Comparison of ENCODE assay signal across 9 mouse cellular contexts in the genomic region with DNA sequence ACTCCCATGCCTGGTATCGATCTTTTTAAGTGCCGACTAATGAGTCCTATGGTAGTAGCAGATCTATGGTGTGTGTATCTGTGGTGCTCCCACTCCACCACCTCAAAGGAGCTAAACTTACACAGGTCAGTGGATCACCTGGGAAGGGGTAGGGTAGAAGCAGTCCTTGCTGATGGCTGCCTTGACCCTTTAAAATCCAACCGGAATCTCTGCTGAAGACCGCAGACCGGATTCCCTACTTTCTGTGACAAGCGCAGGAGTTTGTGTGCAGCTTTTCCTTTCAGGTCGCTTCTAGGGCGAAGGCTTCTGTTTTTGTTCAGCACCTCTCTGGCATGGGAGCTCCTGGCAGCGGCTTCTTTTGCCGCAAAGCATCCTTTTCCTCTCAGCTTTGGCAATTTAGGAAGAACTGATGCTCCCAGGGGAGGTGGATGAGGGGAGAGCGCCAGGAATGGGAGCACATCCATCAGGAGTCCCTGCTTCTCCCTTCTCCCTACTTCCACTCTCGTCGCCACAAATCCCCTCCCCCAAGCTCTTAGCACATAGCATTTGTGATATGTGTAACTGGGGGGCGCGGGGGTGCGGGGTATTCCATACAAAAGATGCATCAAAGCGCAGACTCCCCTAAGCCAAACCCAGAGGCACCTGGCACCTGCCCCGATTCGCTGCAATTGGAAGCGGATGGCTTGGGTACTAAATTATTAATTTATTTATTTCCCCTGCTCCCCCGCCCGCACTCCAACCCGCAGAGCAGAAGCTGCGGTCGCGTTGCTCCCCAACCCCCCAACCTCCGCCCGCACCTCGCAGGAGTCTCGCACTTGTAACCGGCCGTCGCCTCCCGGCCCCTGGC. TPM values are rescaled to one million over a fixed set of nuclear protein-coding genes. Genes with fewer than 3 reads are reported as not detected.
DNase-seq lines count a peak whose midpoint lies in the region; ATAC-seq lines count a peak whose summit lies in the region.
"Had no signal": no experiment of that assay in that cellular context is flagged by ENCODE, and none has a peak within 500 bp of the region (broad histone marks: within the 10 kb centered on the region; RNA-seq: fewer than 3 reads in every experiment).

No protein-coding gene starts in this region.

- intact Hi-C loops in left cerebral cortex, postnatal 10 days (cut with DNase I) = loop anchor here (5.0 to 10.0 kb wide), 2 partner anchors 1282 to 1290 kb away; no protein-coding TSS in a partner anchor

- H3K27me3 ChIP-seq in kidney, embryonic 14.5 days (ENCODE audit: control insufficient read depth, insufficient read depth, low read length) = peaks cover 30% of the 10 kb centered on the region

- peaks cover 10% of the 10 kb centered on the region; the same call in 1 of the 2 replicates for H3K4me1 ChIP-seq in kidney, embryonic 14.5 days (ENCODE audit: control insufficient read depth, insufficient read depth, low read length)

- H3K9me3 ChIP-seq in kidney, embryonic 14.5 days (ENCODE audit: control insufficient read depth, low read length) = no peaks in the 10 kb centered on the region

- DNase-seq in kidney, postnatal 25 days = no peak
- peak; percentile 89 for DNase-seq in cerebellum, postnatal 10 days
- DNase-seq in frontal cortex, postnatal 10 days (ENCODE audit: low spot score in 2 of 2) = peak; percentile 66 to 72
- peak; percentile 64 to 70 for DNase-seq in left cerebral cortex, postnatal 10 days (ENCODE audit: extremely low spot score in 1 of 2, low spot score in 2 of 2)
- DNase-seq in neural tube, embryonic 10.5 days (ENCODE audit: extremely low spot score, low spot score) = peak; percentile 57
- DNase-seq in spleen, adult 12 weeks (ENCODE audit: low spot score) = no peak

- H3K4me3 ChIP-seq in kidney, embryonic 14.5 days (ENCODE audit: low read length) = peak overlapping the region; percentile 66

- H3K36me3 ChIP-seq in kidney, embryonic 14.5 days (ENCODE audit: control insufficient read depth, insufficient read depth, low read length) = no peaks in the 10 kb centered on the region

- H3K9ac ChIP-seq in kidney, embryonic 14.5 days (ENCODE audit: low read depth, low read length) = peak overlapping the region; percentile 62; the same call in 1 of the 2 replicates

- ATAC-seq in kidney, embryonic 14.5 days (ENCODE audit: low FRiP score, low TSS enrichment) = peak; percentile 59
- no peak for ATAC-seq in inflammation-experienced regulatory T-cells, adult 6 months

- no peak overlapping the region for H3K27ac ChIP-seq in kidney, embryonic 14.5 days (ENCODE audit: low read depth, low read length)

- H3K4me2 ChIP-seq in kidney, embryonic 14.5 days (replicated peaks; ENCODE audit: low read depth, low read length) = peak overlapping the region; percentile 99

- WGBS in kidney, embryonic 14.5 days = 4% methylated on average over 34 of the region's 34 CpGs

RNA-seq across cellular contexts. Expression of a gene that starts 0.5 kb away (rescaled TPM):
- polyA plus RNA-seq in kidney, embryonic 14.5 days (2014; fragmentation: Nextera tagmentation; extraction: Ambion mirVana) = 0.43 and 0.49 TPM in 2 replicates
- 10 to 100 TPM; 22.6 to 22.7 TPM for total RNA-seq in left cerebral cortex, postnatal 10 days (2021)
- not detected for polyA plus RNA-seq in inflammation-experienced regulatory T-cells, adult 6 months (2017; shearing (Covaris generic))
- total RNA-seq: MEL had no signal

Comparison
In these comparisons a context has a peak if more than half of its experiments do, and no peak if none do; other contexts are left out.
1. DNase-seq: peak in cerebellum, postnatal 10 days (2 of 2), frontal cortex, postnatal 10 days (2 of 2), left cerebral cortex, postnatal 10 days (2 of 2) and neural tube, embryonic 10.5 days (single experiment); none in kidney, postnatal 25 days (0 of 2) and spleen, adult 12 weeks (single experiment).